Mouse (Mus musculus) liver, adult 2 months (tissue): ENCODE data around the gene Tspan31. TPM values are rescaled to one million over a fixed set of nuclear protein-coding genes. Genes with fewer than 3 reads are reported as not detected.

Experiments used
- DNase-seq: peaks from one replicate; pipeline ENCODE4 v3.0.0-alpha.2; 2011; ENCODE audit warnings: low read depth, low spot score; ENCODE audit errors: extremely low read depth
- H3K27ac ChIP-seq: fragments of 200-500 bp; replicated peaks from 2 replicates; pipeline ENCODE4 v1.5.1; 2012; ENCODE audit warnings: low read depth, mild to moderate bottlenecking, control low read depth, inconsistent platforms, low read length; ENCODE audit not compliant: insufficient read depth
- H3K27me3 ChIP-seq: fragments of 200-500 bp; 2 replicates; pipeline ENCODE4 v1.6.1; 2012; ENCODE audit warnings: mild to moderate bottlenecking, moderate library complexity, low read length, inconsistent platforms; ENCODE audit not compliant: control insufficient read depth, insufficient read depth
- H3K36me3 ChIP-seq: fragments of 200-500 bp; 2 replicates; pipeline ENCODE4 v1.6.1; 2012; ENCODE audit warnings: low read length, inconsistent platforms; ENCODE audit not compliant: control insufficient read depth, insufficient read depth
- H3K4me1 ChIP-seq: fragments of 200-500 bp; 2 replicates; pipeline ENCODE4 v1.6.1; 2011; ENCODE audit warnings: low read length; ENCODE audit not compliant: control insufficient read depth, insufficient read depth
- H3K4me3 ChIP-seq: fragments of 200-500 bp; 2 replicates; pipeline ENCODE4 v1.5.1; 2011; ENCODE audit warnings: low read depth, mild to moderate bottlenecking, control low read depth, low read length, moderate library complexity; ENCODE audit not compliant: insufficient read depth
- H3K79me2 ChIP-seq: fragments of 200-500 bp; 2 replicates; pipeline ENCODE4 v1.6.1; 2012; ENCODE audit warnings: inconsistent platforms, mild to moderate bottlenecking, low read length, moderate library complexity; ENCODE audit not compliant: control insufficient read depth, insufficient read depth
- H3K9ac ChIP-seq: fragments of 200-500 bp; 2 replicates; pipeline ENCODE4 v1.6.1; 2012; ENCODE audit warnings: low read depth, mild to moderate bottlenecking, control low read depth, inconsistent platforms, low read length
- CTCF ChIP-seq: fragments of 200-500 bp; IDR thresholded peaks from 2 replicates; pipeline ENCODE4 v1.5.1; 2011; ENCODE audit warnings: low read depth, low read length, control low read depth
- POLR2A ChIP-seq: fragments of 200-500 bp; IDR thresholded peaks from 2 replicates; pipeline ENCODE4 v1.6.1; 2011; ENCODE audit warnings: low read length, control low read depth; ENCODE audit not compliant: insufficient read depth; ENCODE audit errors: extremely low read depth
- WGBS: fragments of 180-500 bp; shearing (Covaris S2); methylation state at CpG from one replicate; pipeline ENCODE4 v1.1.7; 2018; 5-methylcytosine and 5-hydroxymethylcytosine counted together
- polyA plus RNA-seq: library from polyadenylated mRNA; depleted of rRNA; stranded (reverse); fragments of >200 nt; gene quantifications from 2 replicates; pipeline ENCODE4 v1.2.3, GENCODE M21; 2012
- total RNA-seq: library from RNA; depleted of rRNA; stranded (reverse); fragments of >200 nt; gene quantifications from 2 replicates; pipeline ENCODE4 v1.2.3, GENCODE M21; 2014

The Tspan31 gene
- total and polyA plus RNA-seq, 2 experiments, result 268 to 278 TPM

DNA sequence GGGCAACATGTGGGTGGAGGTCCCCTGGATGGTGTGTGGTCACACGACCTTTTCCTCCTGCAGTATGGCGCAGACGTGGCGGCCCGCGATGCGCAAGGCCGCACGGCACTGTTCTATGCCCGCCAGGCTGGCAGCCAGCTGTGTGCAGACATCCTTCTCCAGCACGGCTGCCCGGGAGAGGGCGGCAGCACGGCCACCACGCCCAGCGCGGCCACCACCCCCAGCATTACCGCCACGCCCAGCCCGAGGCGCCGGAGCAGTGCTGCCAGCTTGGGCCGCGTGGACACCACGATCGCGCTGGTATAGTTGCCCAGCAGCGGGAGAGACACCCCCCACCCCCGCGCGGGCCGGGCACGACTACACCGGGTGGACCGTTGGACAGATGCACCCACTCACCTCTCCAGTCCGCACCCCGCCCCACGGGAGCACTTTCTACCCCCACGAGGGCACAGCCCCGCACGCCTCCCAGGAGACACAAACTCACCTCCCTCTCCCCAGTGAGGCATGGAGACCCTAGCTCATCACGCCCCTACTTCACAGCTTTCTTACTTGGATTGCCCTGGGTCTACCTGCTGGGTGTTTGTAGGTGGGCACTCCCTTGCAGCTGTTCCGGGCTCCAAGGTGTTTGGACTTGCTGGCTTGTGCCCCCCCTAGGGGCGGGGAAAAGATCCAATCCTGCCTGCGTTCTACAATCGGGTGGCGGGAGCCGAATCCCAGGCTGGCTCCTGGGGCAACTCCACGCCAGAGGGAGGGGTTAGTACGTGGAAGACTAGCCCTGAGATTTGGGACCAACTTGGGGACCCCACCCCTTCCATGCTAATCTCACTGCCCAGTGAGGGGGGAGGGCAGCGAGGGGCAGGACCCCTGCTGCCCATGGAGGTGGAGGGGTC, 21.7 kb upstream of the Tspan31 start:
- Histone ChIP-seq H3K4me3 (no peak overlapping the region; the same call in 1 of the 2 replicates), H3K9ac (0 out of 2 replicates have a peak overlapping the region, but pooled peaks have one; percentile 5), H3K36me3 (no peaks in the 10 kb centered on the region; the same call in 1 of the 2 replicates), H3K27me3 (0 out of 2 replicates have a peak, but pooled peaks cover 3% of the 10 kb centered on the region), H3K79me2 (no peaks in the 10 kb centered on the region), H3K27ac (no peak overlapping the region), H3K4me1 (peaks cover 9% of the 10 kb centered on the region)
- TF ChIP-seq CTCF (peak; percentile 27; the same call in 1 of the 2 replicates), POLR2A (no peak)
- 16% methylated on average over 51 of the region's 51 CpGs for WGBS
- DNase-seq, result no peak

DNA sequence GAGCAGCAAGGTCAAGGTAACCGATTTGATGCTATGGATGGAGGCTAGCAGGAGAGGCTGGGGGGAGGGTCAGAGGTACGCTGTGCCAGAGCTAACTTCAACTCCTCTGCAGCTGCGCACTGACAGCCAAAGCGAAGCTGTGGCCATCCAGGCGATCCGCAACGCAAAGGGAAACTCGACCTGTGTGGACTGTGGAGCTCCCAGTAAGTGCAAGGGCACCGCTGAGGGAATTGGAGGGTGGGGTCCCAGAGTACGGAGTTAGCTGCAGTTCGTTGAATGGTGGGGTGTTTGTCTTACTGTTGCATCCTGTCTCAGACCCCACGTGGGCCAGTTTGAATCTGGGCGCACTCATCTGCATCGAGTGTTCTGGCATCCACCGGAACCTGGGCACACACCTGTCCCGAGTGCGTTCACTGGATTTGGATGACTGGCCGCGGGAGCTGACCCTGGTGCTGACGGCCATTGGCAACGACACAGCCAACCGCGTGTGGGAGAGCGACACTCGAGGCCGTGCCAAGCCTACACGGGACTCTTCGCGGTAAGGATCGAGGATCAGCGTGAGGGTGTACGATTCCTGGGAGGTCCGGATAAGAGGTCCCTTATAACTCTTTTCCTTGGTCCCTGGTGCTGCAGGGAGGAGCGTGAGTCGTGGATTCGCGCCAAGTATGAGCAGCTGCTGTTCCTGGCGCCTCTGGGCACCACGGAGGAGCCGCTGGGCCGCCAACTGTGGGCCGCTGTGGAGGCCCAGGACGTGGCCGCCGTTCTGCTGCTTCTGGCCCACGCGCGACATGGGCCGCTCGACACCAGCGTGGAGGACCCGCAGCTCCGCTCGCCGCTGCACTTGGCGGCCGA, 20.7 kb upstream of the Tspan31 start:
- peak; percentile 50 for DNase-seq
- Histone ChIP-seq H3K27me3 (0 out of 2 replicates have a peak, but pooled peaks cover 3% of the 10 kb centered on the region), H3K4me3 (no peak overlapping the region; the same call in 1 of the 2 replicates), H3K79me2 (no peaks in the 10 kb centered on the region), H3K9ac (0 out of 2 replicates have a peak overlapping the region, but pooled peaks have one; percentile 5), H3K36me3 (no peaks in the 10 kb centered on the region; the same call in 1 of the 2 replicates), H3K27ac (no peak overlapping the region), H3K4me1 (peaks cover 9% of the 10 kb centered on the region)
- TF ChIP-seq POLR2A (no peak), CTCF (no peak)
- WGBS, result 13% methylated on average over 57 of the region's 57 CpGs

- Histone ChIP-seq H3K79me2 (no peaks in the 10 kb centered on the region), H3K4me1 (peaks cover 20% of the 10 kb centered on the region), H3K4me3 (no peak overlapping the region), H3K27ac (no peak overlapping the region), H3K36me3 (no peaks in the 10 kb centered on the region), H3K9ac (no peak overlapping the region), H3K27me3 (0 out of 2 replicates have a peak, but pooled peaks cover 3% of the 10 kb centered on the region)
- 74% methylated on average over 6 of the region's 6 CpGs for WGBS
- TF ChIP-seq CTCF, result peak; percentile 7; the same call in 1 of the 2 replicates
- no peak for TF ChIP-seq POLR2A
- no peak for DNase-seq
Measured at GRCm38 (mm10) chr10:127085633-127086032, 15.6 kb upstream of the Tspan31 start.

DNA sequence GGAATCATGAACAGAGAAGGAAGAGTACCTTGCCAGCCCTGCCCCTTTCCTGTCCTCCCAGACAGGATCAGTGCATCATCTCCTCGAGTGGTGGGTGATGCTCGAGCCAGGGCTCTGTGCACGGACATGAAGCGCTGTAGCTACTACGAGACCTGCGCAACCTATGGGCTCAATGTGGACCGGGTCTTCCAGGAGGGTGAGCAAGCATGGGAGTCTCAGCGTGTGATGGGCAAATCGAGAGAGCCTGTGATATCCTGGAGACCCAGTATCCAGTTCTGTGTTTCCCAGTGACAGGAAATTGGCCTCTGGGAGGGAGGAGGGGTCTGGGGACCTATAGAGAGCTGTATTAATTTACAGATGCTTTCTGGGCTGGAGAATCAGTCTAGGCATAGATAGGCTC, 15.0 kb upstream of the Tspan31 start:
- no peak for DNase-seq
- H3K4me3 ChIP-seq, result no peak overlapping the region
- no peak overlapping the region for H3K9ac ChIP-seq
- H3K4me1 ChIP-seq, result peaks cover 24% of the 10 kb centered on the region
- no peak overlapping the region for H3K27ac ChIP-seq
- no peaks in the 10 kb centered on the region for H3K79me2 ChIP-seq
- 86% methylated on average over 9 of the region's 9 CpGs for WGBS
- no peaks in the 10 kb centered on the region for H3K27me3 ChIP-seq
- H3K36me3 ChIP-seq, result no peaks in the 10 kb centered on the region
- no peak for TF ChIP-seq POLR2A
- TF ChIP-seq CTCF, result no peak

DNA sequence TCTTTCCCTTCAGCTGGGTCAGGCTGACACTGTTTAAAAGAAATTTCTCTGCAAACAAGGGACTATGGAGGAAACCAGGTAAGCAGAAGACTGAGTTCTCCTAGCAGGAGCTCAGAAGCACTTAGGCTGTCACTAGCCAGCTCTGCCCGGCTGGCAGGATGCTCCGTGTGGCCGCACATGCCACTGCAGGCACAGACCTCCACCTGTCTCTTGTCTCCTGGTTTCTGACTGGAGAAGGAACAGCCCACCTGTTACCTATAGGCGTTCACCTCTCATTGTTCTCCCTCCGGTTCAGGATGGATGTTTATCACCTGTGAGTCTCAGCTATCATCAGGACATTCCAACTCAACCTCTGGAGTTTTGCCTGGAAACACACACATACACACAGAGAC, 13.8 kb upstream of the Tspan31 start:
- Histone ChIP-seq H3K36me3 (no peaks in the 10 kb centered on the region), H3K27me3 (no peaks in the 10 kb centered on the region), H3K79me2 (no peaks in the 10 kb centered on the region), H3K27ac (no peak overlapping the region), H3K4me3 (no peak overlapping the region), H3K9ac (no peak overlapping the region), H3K4me1 (peaks cover 25% of the 10 kb centered on the region)
- no peak for DNase-seq
- TF ChIP-seq POLR2A, result no peak
- no peak for TF ChIP-seq CTCF
- 73% methylated on average over 5 of the region's 5 CpGs for WGBS
